Mouse (Mus musculus): ENCODE data around the gene Glra3.

Gene Glra3

DNA sequence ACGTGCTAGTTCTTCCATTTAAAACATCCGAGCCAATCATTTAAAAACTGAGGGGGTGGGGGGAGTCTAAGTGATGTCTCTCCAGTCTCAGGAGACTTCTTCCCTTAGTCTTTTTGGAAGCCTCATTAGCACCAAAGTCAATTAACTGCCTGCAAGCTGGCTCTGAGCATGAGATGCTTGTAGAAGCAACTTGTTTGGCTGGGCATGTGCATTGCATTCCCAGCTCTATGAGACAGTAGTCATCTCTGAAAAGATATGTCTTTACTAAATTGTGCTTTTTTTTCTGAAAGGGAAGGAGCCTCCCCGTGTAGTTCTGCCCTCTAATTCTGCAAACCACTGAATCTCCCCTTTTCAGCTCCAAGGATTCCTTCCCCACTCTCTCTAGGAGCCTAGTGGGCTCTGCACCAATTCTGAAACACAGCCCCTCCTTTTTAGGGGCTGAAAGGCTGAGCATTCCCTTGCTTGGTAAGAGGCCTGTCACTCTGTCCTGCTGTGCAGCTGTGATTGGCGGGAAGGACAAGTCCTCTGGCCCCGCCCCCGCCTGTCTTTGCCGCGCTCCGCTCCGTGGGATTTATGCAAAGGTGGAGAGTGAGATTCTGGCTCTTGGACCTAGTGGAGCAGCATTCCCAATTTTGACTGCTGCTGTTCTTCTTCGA lies at the start of gene Glra3:
Gene Glra3 (plus strand): TSS at position 591 of the 656 bp plus-strand sequence.
- peak; percentile 9 for DNase-seq (ENCODE audit: low read depth, low spot score)

DNA sequence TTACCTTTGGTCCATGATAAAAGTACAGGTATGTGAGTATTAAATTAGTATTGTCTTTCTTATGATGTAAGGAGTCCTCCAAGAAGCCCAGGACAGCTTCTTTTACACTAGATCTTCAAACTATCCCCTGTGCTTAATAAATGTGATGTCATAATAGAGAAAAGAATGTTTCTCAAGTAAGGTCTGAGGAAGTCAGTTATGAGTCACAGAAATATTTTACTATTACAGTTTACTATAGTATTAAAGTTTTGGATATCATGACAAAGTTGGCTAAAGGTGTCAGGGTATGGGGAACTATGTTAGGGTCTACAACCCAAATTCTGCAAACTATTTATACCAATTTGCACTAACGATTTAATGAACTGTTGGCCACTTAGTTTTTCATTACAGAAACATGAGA lies 33.4 kb upstream of the Glra3 start, which contains the start of gene Adam29:
Gene Adam29 (minus strand): TSS at position 101 of the 400 bp plus-strand sequence.
- DNase-seq (ENCODE audit: low read depth, low spot score) = no peak

DNA sequence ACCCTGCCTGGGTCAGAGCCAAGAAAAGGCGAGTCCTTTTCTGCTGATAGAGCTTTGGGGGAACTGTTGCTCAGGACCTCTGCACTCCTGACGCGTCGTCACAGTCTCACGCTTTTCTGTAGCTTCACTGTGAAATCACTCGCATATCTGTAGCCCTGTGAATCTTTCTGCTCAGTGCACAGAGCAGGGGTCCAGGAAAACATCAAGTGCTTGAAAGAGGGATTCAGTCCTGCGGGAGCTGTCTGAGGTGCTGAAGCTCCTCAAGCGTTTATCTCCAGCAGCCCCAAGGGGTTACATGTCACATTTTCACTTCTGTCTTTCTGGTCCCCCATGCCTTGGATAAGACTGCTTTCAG lies 243 bp downstream of the Glra3 start:
- DNase-seq (ENCODE audit: low read depth, low spot score) = peak; percentile 6

DNA sequence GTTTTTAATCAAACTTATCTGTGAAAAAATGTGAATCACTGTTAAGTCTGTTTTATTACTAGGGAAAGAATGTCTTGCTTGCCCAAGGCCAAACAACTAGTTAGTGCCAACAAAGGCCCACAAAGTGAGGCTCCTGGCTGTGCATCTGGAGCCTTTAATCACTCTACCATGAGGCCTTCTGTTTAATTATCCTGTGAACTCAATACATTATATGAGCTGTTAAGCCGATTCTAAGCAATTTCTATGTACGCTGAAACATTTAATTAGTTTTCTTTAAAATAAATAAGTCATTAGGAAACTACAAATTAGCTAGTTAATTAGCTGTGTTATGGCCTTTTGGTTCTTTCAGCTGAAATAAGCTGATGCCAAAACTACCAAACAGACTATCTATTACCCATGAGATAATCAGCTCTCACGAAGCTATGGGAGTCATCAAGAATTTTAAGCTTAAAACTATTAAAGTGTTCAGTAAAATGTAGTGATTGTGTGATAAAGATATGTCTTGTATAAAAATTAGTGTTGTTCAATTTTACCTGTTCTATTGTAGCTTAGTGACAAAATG lies 24.6 kb downstream of the Glra3 start:
- no peak for DNase-seq (ENCODE audit: low read depth, low spot score)

DNA sequence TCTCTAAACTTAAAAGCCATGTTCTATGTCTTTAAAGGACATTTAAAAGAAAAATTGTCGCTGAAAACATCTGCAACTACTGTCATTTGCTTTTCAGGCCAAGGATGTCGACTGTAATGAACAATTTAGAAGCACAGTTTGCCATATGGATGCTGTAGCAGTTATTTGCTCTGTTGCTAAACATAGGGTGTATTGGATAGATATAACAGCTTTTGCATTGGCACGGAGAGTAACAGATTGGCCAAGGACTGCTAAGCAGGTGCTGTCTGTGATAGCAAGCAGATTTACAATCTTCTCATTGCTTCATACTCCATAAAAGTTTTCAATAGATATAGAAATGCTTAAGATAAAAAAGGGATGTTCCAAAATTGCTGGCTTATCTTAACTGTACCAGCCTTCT lies 57.6 kb downstream of the Glra3 start:
- no peak for DNase-seq (ENCODE audit: low read depth, low spot score)

DNA sequence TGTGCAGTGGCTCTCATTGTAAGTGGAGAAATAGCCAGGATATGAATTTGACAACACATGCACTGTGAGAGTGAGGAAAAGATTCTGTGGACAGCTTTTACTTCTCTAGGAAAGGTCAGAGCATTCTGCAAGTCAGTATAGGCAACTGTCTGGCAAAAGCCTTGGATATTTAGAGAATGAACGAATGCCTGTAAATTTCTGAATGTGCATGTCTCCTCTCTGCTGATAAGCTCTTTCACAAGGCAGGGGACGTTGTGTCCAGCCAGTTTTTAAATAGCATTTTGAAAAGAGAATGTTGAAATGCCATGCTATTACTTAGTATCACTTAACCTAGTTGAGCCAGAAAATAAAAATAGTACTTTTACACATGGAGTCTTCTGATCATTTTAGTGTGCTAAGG lies 114.1 kb downstream of the Glra3 start:
- no peak for DNase-seq (ENCODE audit: low read depth, low spot score)

DNA sequence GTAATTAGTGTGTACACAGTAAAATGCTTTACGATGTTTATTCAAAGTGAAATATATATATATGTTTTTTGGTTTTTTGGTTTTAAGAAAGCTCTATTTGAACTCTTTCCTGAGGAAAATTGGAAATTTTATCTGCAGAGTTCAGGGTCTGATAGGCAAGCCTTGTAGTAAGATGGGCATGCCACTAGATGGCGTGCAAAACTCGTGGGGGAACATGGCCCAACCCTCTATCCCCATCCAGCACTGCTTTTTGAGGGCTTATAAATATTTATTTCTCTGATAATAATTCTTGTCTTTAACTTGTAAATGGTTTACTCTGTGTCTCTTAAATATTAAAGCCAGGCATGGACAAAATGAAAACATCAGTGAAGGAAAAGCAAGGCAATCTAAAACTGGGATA lies 122.8 kb downstream of the Glra3 start:
- DNase-seq (ENCODE audit: low read depth, low spot score) = no peak

DNA sequence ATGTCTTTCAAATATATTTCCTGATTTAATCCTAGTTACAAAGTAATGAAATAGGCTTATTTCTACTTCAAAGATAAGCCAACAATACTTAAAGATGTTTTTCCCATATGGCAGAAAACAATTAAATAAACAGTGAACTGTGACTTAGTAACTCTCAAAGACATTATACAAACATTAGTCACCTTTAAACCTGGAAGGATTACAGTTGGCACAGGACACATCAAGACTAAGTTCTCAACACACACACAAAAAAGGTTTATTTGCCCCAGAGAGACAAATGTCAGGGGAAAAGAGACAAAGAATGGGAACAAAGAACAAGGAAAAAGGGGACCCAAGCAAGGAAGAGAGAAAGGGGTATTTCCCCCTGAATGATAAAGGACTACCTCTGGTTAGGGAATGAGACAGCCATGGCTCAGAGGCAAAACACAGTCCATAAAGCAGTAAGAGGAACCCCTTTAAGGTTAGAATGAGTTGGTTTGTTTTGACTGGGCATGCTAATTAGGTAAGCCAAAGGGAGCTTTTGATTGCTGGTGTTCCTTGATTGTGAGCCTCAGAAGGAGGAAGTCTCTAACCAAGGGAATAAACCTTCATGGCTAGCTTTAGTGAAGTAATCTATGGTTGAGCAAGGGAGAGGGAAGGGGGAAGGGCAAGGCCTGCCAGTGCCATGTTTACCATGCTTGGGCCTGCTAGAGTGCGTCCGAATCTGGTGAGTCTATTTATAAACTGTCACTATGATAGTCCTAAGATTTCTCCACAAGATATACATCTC lies 130.4 kb downstream of the Glra3 start:
- no peak for DNase-seq (ENCODE audit: low read depth, low spot score)

- DNase-seq (ENCODE audit: low read depth, low spot score) = no peak
Measured at GRCm38 (mm10) chr8:56083654-56084053, 143.4 kb downstream of the Glra3 start.

- no peak for DNase-seq (ENCODE audit: low read depth, low spot score)
Measured at GRCm38 (mm10) chr8:56094385-56094784, 154.1 kb downstream of the Glra3 start.

DNA sequence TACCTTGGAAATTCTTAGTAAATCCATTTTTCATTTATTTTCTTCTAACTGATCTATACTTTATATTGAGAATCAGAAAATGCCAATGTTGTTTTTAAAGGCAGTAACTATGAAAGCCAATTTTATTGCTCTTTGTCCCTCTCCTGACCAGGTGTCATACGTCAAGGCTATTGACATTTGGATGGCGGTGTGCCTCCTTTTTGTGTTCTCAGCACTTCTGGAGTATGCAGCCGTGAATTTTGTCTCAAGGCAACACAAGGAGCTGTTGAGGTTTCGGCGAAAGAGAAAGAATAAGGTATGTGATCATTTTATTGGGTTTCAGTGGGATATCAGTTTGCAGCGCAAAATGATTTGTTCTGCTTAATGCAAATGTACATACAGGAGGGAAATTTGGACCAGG lies 170.0 kb downstream of the Glra3 start:
- no peak for DNase-seq (ENCODE audit: low read depth, low spot score)

DNA sequence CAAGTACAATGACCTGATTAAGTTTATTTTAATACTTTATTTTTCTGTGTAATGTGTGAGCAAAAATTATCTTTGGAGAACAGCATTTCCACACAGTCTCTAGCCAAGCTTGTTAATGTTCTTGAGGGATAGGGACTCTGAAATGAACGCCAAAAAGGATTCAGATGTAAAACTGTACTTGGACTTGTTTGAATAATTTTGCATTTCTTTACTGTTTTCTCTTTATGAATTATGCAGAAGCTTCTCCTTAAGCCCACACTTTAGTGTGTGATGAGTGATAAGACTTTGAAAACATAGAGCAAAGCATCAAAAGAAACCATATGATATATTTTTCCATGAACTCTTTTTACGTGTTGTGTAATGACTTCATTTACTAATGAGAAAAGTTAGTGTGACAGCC lies 189.1 kb downstream of the Glra3 start:
- no peak for DNase-seq (ENCODE audit: low read depth, low spot score)

DNA sequence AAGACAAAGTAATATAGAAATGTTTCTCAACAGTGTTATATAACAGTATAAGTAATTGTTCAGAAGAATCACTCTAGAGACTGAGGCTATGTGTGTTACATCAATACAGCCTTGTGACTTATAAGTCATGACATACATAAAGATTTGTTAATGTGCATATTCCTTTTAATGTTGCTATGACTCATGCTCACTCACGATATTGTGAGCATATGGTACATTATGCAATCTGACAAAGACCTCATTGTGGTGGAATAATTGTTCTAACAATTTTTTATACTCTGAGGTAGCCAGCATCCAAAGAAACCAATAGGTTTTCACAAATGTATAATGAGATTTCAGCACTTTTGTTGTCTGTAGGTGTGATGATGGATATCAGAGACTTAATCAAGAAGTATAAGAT lies 210.4 kb downstream of the Glra3 start:
- DNase-seq (ENCODE audit: low read depth, low spot score) = no peak

GRCm38 (mm10) chr8:56151574-56151973 lies 211.3 kb downstream of the Glra3 start:
- DNase-seq (ENCODE audit: low read depth, low spot score) = no peak

DNA sequence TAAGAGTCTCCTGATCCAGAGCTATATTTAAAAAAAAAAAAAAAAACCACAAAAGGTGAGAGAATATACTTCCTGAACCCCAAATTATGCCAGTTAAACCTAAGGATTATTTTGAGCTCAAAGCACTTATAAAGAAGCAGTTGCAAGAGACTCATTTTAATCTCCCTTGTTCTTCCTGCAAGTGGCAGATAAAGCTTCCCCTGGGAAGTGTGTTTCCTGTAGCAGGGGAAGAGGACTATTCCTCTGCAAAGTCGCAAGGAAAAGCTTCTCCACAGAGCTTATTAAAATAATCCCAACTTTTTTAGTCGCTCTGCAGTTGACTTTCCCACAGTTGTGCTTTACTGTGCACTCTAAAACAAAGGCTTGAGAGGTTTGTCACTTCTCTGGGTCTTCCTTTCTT lies 218.7 kb downstream of the Glra3 start:
- no peak for DNase-seq (ENCODE audit: low read depth, low spot score)
